Mouse (Mus musculus) testis, adult 2 months (tissue): ENCODE data around the gene Kcnq4.

Experiments
- CTCF ChIP-seq: fragments of 200-500 bp; IDR thresholded peaks from 2 replicates; pipeline ENCODE4 v1.5.1; 2012; ENCODE audit warnings: low read depth, mild to moderate bottlenecking, inconsistent platforms, low read length, moderate library complexity; ENCODE audit not compliant: control insufficient read depth, insufficient read depth, insufficient replicate concordance
- POLR2A ChIP-seq: fragments of 200-500 bp; IDR thresholded peaks from 2 replicates; pipeline ENCODE4 v1.6.1; 2012; ENCODE audit warnings: low read depth, mild to moderate bottlenecking, inconsistent platforms, low read length, moderate library complexity; ENCODE audit not compliant: control insufficient read depth

DNA sequence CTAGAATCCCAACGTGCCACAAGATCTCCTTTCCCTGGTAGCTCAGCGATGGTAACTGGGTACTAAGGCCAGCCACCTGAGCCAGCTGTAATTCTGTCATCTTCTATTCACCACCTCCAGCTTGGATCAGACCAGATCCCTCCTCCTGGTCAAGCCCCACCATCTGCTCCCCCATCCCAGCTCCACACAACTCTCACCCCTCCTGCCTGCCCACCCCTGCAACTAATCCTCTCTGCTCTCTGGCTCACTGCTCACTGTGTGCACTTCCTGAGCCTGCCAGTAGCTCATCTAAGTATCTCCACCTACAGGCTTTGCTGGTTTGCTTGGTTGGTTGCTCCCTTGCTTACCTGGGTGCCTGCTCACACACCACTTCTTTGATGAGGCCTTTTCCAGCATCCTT is 26.8 kb downstream of the Kcnq4 start:
- TF ChIP-seq CTCF (no peak), POLR2A (no peak)
